Mouse (Mus musculus): ENCODE data around the gene Rassf2.

The Rassf2 gene

GRCm38 (mm10) chr2:132020991-132021541, 9.0 kb downstream of the Rassf2 start:
- POLR2A ChIA-PET = interaction anchor here in 2 of 4 experiments (0.7 to 3.5 kb wide), 7 partner anchors 8 to 124 kb away, joined by 3 to 15 read pairs (median 5); partner anchors contain the start of gene Rassf2 (in 2 of the 2)
- CTCF ChIA-PET = no interaction called here

- ChIA-PET CTCF (no interaction called here), POLR2A (interaction anchor here in 2 of 4 experiments (1.3 to 3.5 kb wide), 3 partner anchors 9 to 10 kb away, joined by 4 to 15 read pairs (median 9); partner anchors contain the start of gene Rassf2 (in 2 of the 2))
These were observed 9.6 kb downstream of the Rassf2 start for GRCm38 (mm10) chr2:132020420-132020819.

- CTCF ChIA-PET = no interaction called here
- POLR2A ChIA-PET = interaction anchor here in 3 of 4 experiments (0.5 to 3.5 kb wide), 4 partner anchors 10 to 189 kb away, joined by 3 to 15 read pairs (median 4); partner anchors contain the start of gene Rassf2 (in 1 of the 3)
These were observed 10.7 kb downstream of the Rassf2 start for GRCm38 (mm10) chr2:132019372-132019811.

DNA sequence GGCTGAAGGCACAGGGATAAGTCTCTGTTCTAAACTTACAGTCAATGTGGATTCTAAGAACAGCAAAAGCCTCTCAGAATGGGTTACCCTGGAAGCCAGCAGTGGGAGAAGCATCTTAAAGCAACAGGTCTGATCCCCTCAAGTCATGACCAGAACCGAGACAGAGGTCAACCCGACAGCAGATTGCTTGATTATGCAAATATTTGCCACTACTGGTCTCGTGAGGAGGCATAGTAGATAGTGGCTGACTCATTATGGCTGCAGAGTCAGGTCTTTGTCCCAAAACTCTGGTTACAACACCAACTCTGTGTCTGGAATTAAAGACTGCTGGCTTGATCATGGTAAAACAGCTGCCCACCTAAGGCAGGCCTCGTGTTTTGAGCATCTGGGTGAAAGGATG, 11.9 kb downstream of the Rassf2 start:
- POLR2A ChIA-PET = interaction anchor here in 3 of 4 experiments (0.7 to 3.5 kb wide), 8 partner anchors 9 to 60 kb away, joined by 3 to 15 read pairs (median 4); partner anchors contain the start of gene Rassf2 (in 2 of the 3)
- CTCF ChIA-PET = interaction anchor here in 2 of 4 experiments (0.6 to 1.3 kb wide), 2 partner anchors 11 to 12 kb away, joined by 3 read pairs; partner anchors contain the start of gene Rassf2 (in 1 of the 2)

- POLR2A ChIA-PET = interaction anchor here in 3 of 4 experiments (0.6 to 1.7 kb wide), 9 partner anchors 10 to 126 kb away, joined by 3 to 12 read pairs (median 4); partner anchors contain the start of gene Rassf2 (in 2 of the 3)
- CTCF ChIA-PET = interaction anchor here in 1 of 4 experiments (1.3 kb wide), 1 partner anchor 12 kb away, joined by 3 read pairs; no protein-coding TSS in a partner anchor
These were observed 12.4 kb downstream of the Rassf2 start for GRCm38 (mm10) chr2:132017611-132018010.

- POLR2A ChIA-PET = no interaction called here
- CTCF ChIA-PET = interaction anchor here in 1 of 4 experiments (0.5 kb wide), 1 partner anchor 14 kb away, joined by 3 read pairs; the partner anchor contains the start of gene Rassf2
These were observed 14.0 kb downstream of the Rassf2 start for GRCm38 (mm10) chr2:132016034-132016433.

- POLR2A ChIA-PET = no interaction called here
- CTCF ChIA-PET = no interaction called here
These were observed 16.9 kb downstream of the Rassf2 start for GRCm38 (mm10) chr2:132013152-132013551.

GRCm38 (mm10) chr2:132010781-132011180, 19.3 kb downstream of the Rassf2 start:
- ChIA-PET CTCF (no interaction called here), POLR2A (interaction anchor here in 2 of 4 experiments (0.5 to 1.9 kb wide), 5 partner anchors 9 to 188 kb away, joined by 3 to 5 read pairs (median 4); partner anchors contain the start of gene Rassf2 (in 1 of the 2))

- ChIA-PET POLR2A (interaction anchor here in 1 of 4 experiments (0.6 kb wide), 1 partner anchor 98 kb away, joined by 3 read pairs; the partner anchor contains the start of genes Prn and Prnp), CTCF (no interaction called here)
These were observed 21.9 kb downstream of the Rassf2 start for GRCm38 (mm10) chr2:132008186-132008585.

DNA sequence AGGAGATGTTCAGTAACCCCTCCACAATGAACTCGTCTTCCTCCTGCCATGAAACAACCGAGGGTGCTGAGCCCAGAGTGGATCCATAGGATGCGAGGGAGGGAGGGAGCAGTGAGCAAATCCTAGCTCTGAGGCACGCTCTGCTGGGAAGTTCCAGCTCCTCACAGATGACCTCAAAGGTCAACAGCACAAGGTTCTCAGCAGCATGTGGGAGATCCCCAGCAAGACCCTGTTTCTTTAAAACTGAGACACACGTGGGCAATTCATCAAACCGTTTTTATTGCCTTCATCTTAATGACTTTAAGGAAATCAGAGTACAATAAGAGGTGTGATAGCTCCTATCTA, 22.6 kb downstream of the Rassf2 start:
- POLR2A ChIA-PET = no interaction called here
- CTCF ChIA-PET = interaction anchor here in 1 of 4 experiments (0.7 kb wide), 2 partner anchors 10 to 316 kb away, joined by 4 read pairs; no protein-coding TSS in a partner anchor

DNA sequence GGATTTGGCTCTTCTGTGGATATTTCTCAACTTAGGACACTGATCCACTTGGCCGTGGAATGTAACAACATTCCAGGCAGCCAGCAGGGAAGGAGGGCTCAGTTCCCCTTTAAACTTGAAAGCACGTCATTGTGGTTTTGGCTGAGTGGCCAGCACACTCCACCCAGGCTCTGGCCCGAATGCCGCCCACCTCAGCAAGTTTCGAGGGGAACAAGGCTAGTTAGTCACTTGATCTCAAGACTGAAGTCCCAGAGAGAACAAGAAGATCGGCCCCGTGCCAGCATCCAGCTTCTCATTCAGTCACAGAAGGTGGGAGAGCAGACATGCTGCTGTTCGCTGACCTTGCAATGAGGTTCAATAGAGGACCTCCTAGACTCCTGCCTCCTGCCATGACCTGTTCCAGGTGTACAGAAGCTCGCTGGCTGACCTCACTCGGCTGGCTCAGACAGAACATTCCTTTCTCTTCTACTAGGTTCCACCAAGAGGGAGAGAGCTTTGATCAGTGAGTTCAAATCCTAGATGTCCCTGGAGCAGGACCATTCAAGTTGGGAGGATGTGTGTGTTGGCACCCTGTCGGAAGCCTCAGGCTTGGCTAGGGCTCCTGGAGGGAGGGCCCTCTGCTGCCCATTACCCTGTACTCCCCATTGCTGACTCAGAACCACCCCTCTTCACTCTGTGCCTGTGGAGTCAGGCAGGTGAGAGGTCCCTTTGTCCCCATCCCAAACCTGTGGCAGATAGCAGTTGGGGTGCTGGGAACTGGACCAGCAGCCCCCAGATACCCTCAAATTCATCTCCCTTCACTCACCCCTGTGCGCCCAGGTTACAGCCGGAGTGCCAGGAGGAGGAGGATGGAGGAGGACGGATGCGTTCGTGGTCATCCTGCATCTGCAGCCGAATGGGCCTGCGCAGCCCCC, 23.2 kb downstream of the Rassf2 start:
- POLR2A ChIA-PET = interaction anchor here in 1 of 4 experiments (1.3 kb wide), 1 partner anchor 23 kb away, joined by 4 read pairs; no protein-coding TSS in a partner anchor
- CTCF ChIA-PET = interaction anchor here in 1 of 4 experiments (0.7 kb wide), 2 partner anchors 9 to 317 kb away, joined by 4 read pairs; no protein-coding TSS in a partner anchor

- CTCF ChIA-PET = interaction anchor here in 1 of 4 experiments (0.6 to 1.5 kb wide), 2 partner anchors 131 to 1292 kb away, joined by 4 read pairs; no protein-coding TSS in a partner anchor
- POLR2A ChIA-PET = interaction anchor here in 3 of 4 experiments (0.7 to 2.1 kb wide), 9 partner anchors 12 to 230 kb away, joined by 3 to 4 read pairs (median 4); partner anchors contain the start of gene Rassf2 (in 1 of the 3)
These were observed 24.6 kb downstream of the Rassf2 start for GRCm38 (mm10) chr2:132005445-132005844.

DNA sequence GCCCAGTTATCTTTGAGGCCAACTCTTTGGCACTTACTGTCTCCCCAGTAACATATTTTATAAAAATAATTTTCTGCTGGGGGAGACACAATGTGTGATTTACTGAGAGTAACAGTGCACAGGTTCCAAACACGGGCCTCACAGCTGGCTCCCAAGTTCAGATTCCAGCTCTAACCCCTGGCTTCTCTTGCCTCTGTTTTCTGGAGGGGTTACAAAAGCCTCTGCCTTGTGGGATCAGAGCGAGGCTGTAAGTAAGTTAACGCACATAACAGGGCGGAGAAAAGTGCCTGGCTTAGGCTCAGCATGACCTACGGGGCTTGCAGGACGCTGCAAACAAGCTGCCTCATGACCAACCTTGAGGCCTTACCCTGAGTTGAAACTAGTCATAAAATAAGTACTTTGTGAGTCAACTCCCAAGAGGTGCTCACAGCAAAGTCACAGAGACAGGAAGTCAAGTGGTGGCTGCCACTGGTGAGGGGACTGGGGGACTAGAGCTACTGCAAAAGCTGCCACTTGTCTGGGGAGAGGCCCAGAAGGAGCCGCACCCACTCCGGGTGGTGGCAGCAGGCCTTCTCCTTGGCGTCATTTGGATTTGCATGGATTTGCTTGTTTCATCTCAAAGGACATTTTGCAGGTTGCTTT, 25.4 kb downstream of the Rassf2 start:
- POLR2A ChIA-PET = interaction anchor here in 3 of 4 experiments (0.7 to 2.1 kb wide), 10 partner anchors 11 to 231 kb away, joined by 3 to 4 read pairs (median 4); partner anchors contain the start of gene Rassf2 (in 1 of the 3)
- CTCF ChIA-PET = interaction anchor here in 1 of 4 experiments (1.5 kb wide), 1 partner anchor 131 kb away, joined by 4 read pairs; no protein-coding TSS in a partner anchor

DNA sequence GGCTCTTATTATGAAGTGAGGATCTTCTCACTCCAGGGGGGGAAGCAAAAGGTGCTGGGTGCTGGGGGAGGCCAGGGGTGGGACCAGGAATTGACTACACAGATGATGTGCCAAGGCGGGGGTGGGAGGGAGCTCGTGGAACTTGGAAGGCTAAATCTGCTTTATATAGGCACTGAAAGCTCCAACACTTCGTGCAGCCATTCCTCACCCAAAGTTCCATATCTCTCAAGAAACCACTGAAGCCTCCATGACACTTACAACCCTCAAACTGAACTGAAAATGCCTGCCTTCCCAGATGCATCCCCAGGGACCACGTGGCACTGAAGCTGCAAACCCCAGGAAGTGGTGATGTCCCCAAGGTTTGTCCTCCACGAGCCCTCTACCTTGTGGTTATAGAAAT, 26.1 kb downstream of the Rassf2 start:
- CTCF ChIA-PET = interaction anchor here in 1 of 4 experiments (1.5 kb wide), 1 partner anchor 132 kb away, joined by 4 read pairs; no protein-coding TSS in a partner anchor
- POLR2A ChIA-PET = interaction anchor here in 2 of 4 experiments (0.7 to 2.1 kb wide), 3 partner anchors 15 to 231 kb away, joined by 3 to 4 read pairs (median 3); no protein-coding TSS in a partner anchor

GRCm38 (mm10) chr2:132001696-132002334, 28.2 kb downstream of the Rassf2 start:
- POLR2A ChIA-PET = interaction anchor here in 1 of 4 experiments (0.6 to 1.2 kb wide), 3 partner anchors 9 to 19 kb away, joined by 3 read pairs; no protein-coding TSS in a partner anchor
- CTCF ChIA-PET = no interaction called here

DNA sequence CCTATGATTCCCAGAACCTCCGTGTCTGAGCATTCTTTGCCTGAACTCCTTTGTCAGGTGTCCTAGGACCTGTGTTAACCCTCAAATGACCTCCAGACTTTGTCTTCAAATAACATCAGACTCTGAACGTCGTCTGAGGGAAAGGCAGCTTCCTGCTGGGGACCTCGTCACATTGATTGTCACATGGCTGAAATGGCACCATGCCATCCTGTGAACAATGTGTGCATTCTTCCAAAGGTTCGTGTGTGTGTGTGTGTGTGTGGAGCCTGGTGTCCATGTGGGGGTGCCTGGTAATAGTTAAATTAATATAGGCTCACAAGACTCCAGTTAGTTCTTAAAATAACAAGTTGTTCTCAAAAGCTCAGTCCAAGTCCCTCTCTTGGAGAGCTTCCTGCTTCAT, 32.7 kb downstream of the Rassf2 start:
- ChIA-PET CTCF (interaction anchor here in 1 of 4 experiments (0.5 kb wide), 1 partner anchor 10 kb away, joined by 4 read pairs; no protein-coding TSS in a partner anchor), POLR2A (interaction anchor here in 2 of 4 experiments (0.8 to 2.7 kb wide), 4 partner anchors 13 to 32 kb away, joined by 3 to 7 read pairs (median 5); no protein-coding TSS in a partner anchor)

GRCm38 (mm10) chr2:131996369-131996768, 33.7 kb downstream of the Rassf2 start:
- POLR2A ChIA-PET = interaction anchor here in 2 of 4 experiments (0.9 to 2.7 kb wide), 3 partner anchors 15 to 86 kb away, joined by 3 to 7 read pairs (median 4); partner anchors contain the start of genes Prn (in 1 of the 2) and Prnp (in 1 of the 2)
- CTCF ChIA-PET = interaction anchor here in 2 of 4 experiments (1.0 to 1.5 kb wide), 2 partner anchors 14 to 140 kb away, joined by 4 to 6 read pairs; no protein-coding TSS in a partner anchor
